Mouse (Mus musculus) kidney, adult 2 months (tissue): ENCODE measurements at regions not wholly inside any gene's neighbourhood (a gene's known extent, or its start where the extent isn't known, plus 50 kb on each side); places are given as distances from the start of the nearest gene placed in this dataset.

Experiments
- DNase-seq: peaks from one replicate; pipeline ENCODE4 v3.0.0; 2021
- H3K27ac ChIP-seq: fragments of 200-500 bp; 2 replicates; pipeline ENCODE4 v1.5.1; 2012; ENCODE audit warnings: low read depth, low read length, control low read depth, inconsistent platforms; ENCODE audit not compliant: insufficient read depth
- H3K27me3 ChIP-seq: fragments of 200-500 bp; replicated peaks from 2 replicates; pipeline ENCODE4 v1.6.1; 2012; ENCODE audit warnings: mild to moderate bottlenecking, moderate library complexity, low read length, inconsistent platforms; ENCODE audit not compliant: control insufficient read depth, insufficient read depth
- H3K36me3 ChIP-seq: fragments of 200-500 bp; 2 replicates; pipeline ENCODE4 v1.6.1; 2012; ENCODE audit warnings: mild to moderate bottlenecking, moderate library complexity, low read length, inconsistent platforms; ENCODE audit not compliant: control insufficient read depth, insufficient read depth
- H3K4me1 ChIP-seq: fragments of 200-500 bp; 2 replicates; pipeline ENCODE4 v1.6.1; 2011; ENCODE audit warnings: low read length; ENCODE audit not compliant: control insufficient read depth, insufficient read depth
- H3K4me3 ChIP-seq: fragments of 200-500 bp; 2 replicates; pipeline ENCODE4 v1.5.1; 2011; ENCODE audit warnings: mild to moderate bottlenecking, low read depth, low read length, control low read depth; ENCODE audit not compliant: insufficient read depth
- CTCF ChIP-seq: fragments of 200-500 bp; conservative IDR thresholded peaks from 2 replicates; pipeline ENCODE4 v1.5.1; 2011; ENCODE audit warnings: low read depth, mild to moderate bottlenecking, control low read depth, low read length, moderate library complexity, mixed read lengths; ENCODE audit not compliant: insufficient read depth, insufficient read length
- POLR2A ChIP-seq: fragments of 200-500 bp; IDR thresholded peaks from one replicate; pipeline ENCODE4 v1.6.1; 2011; ENCODE audit warnings: low read depth, low read length, control low read depth
- WGBS: fragments of 180-500 bp; shearing (Covaris S2); methylation state at CpG from one replicate; pipeline ENCODE4 v1.1.7; 2018; 5-methylcytosine and 5-hydroxymethylcytosine counted together

GRCm38 (mm10) chr13:31168854-31169253 lies 194.8 kb downstream of the Gm5447 start:
- WGBS, result 84% methylated on average over 2 of the region's 2 CpGs
- TF ChIP-seq CTCF (no peak), POLR2A (no peak)
- Histone ChIP-seq H3K27ac (no peak overlapping the region), H3K4me3 (no peak overlapping the region), H3K27me3 (no peaks in the 10 kb centered on the region), H3K36me3 (no peaks in the 10 kb centered on the region), H3K4me1 (no peaks in the 10 kb centered on the region; the same call in 1 of the 2 replicates)
- DNase-seq, result no peak

GRCm38 (mm10) chr13:31171751-31172150 lies 197.7 kb downstream of the Gm5447 start:
- H3K4me1 ChIP-seq, result no peaks in the 10 kb centered on the region; the same call in 1 of the 2 replicates
- WGBS, result 67% methylated on average over 2 of the region's 2 CpGs
- H3K27ac ChIP-seq, result no peak overlapping the region
- TF ChIP-seq POLR2A (no peak), CTCF (no peak)
- no peaks in the 10 kb centered on the region for H3K27me3 ChIP-seq
- no peaks in the 10 kb centered on the region for H3K36me3 ChIP-seq
- no peak overlapping the region for H3K4me3 ChIP-seq
- peak; percentile 70 for DNase-seq

GRCm38 (mm10) chr13:31172580-31172979 lies 198.6 kb downstream of the Gm5447 start:
- WGBS, result 95% methylated on average over 5 of the region's 5 CpGs
- TF ChIP-seq POLR2A, result no peak
- TF ChIP-seq CTCF, result no peak
- no peak overlapping the region for H3K4me3 ChIP-seq
- no peaks in the 10 kb centered on the region; the same call in 1 of the 2 replicates for H3K4me1 ChIP-seq
- no peak overlapping the region for H3K27ac ChIP-seq
- DNase-seq, result no peak
- no peaks in the 10 kb centered on the region for H3K27me3 ChIP-seq
- no peaks in the 10 kb centered on the region for H3K36me3 ChIP-seq

GRCm38 (mm10) chr13:31177999-31178783 lies 204.2 kb downstream of the Gm5447 start:
- Histone ChIP-seq H3K4me3 (no peak overlapping the region), H3K36me3 (no peaks in the 10 kb centered on the region), H3K27ac (peak overlapping the region; percentile 90), H3K27me3 (no peaks in the 10 kb centered on the region), H3K4me1 (peaks cover 10% of the 10 kb centered on the region)
- DNase-seq, result peak; percentile 77
- WGBS, result 69% methylated on average over 5 of the region's 5 CpGs
- no peak for TF ChIP-seq CTCF
- TF ChIP-seq POLR2A, result no peak

- H3K27ac ChIP-seq, result peak overlapping the region; percentile 90
These were observed 205.0 kb downstream of the Gm5447 start for GRCm38 (mm10) chr13:31178964-31179363.

GRCm38 (mm10) chr13:31179407-31180001 lies 205.5 kb downstream of the Gm5447 start:
- Histone ChIP-seq H3K36me3 (no peaks in the 10 kb centered on the region), H3K4me3 (0 out of 2 replicates have a peak overlapping the region, but pooled peaks have one; percentile 13), H3K27me3 (no peaks in the 10 kb centered on the region), H3K4me1 (peaks cover 10% of the 10 kb centered on the region), H3K27ac (peak overlapping the region; percentile 90)
- TF ChIP-seq POLR2A (no peak), CTCF (no peak)
- 25% methylated on average over 12 of the region's 12 CpGs for WGBS
- peak; percentile 92 for DNase-seq

More at GRCm38 (mm10) chr13:31178964-31179363, 205.0 kb downstream of the Gm5447 start:
- Histone ChIP-seq H3K36me3 (no peaks in the 10 kb centered on the region), H3K4me1 (peaks cover 10% of the 10 kb centered on the region), H3K27me3 (no peaks in the 10 kb centered on the region), H3K4me3 (no peak overlapping the region)
- no peak for DNase-seq
- TF ChIP-seq CTCF (no peak), POLR2A (no peak)
- WGBS, result 69% methylated on average over 3 of the region's 3 CpGs

GRCm38 (mm10) chr13:31181530-31181929 lies 207.5 kb downstream of the Gm5447 start:
- TF ChIP-seq POLR2A (no peak), CTCF (no peak)

More at GRCm38 (mm10) chr13:31181530-31181929, 207.5 kb downstream of the Gm5447 start:
- Histone ChIP-seq H3K4me3 (no peak overlapping the region), H3K27me3 (no peaks in the 10 kb centered on the region), H3K4me1 (peaks cover 10% of the 10 kb centered on the region), H3K36me3 (no peaks in the 10 kb centered on the region), H3K27ac (no peak overlapping the region)
- no peak for DNase-seq
- WGBS, result 90% methylated on average over 5 of the region's 5 CpGs
